Mouse (Mus musculus) B cell, adult 2 months (primary cell): ENCODE results near the gene Psmb6.
"Not testable (repeated sequence)": the region's sequence is repeated elsewhere in the genome, so short reads cannot be mapped to it uniquely, and the experiment has no call there.

Experiments
- DNase-seq, 2 experiments: peaks; one replicate each; pipeline ENCODE4 v3.0.0; 2022

Gene Psmb6

DNA sequence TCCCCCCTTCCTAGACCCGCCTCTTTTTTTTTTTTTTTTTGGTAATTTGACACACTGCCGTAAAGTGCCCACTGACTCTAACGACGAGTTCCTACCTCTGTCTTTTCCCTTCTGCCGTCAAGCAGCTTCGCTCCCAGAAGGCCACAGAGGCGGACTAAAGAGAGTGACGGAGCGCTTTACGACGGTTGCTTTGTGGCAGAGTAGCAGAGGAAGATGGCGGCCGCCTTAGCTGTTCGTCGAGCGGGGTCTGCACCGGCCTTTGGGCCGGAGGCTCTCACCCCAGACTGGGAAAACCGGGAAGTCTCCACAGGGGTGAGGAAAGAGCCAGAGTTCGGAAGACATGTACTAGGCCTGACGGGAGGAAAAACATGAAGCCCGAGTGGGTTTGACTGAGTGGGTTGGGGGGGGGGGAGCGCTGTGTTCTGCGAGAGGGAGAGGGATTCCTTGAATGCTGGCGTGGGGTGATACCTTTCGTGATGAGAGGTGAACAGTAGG, at the start of gene Psmb6:
Gene Psmb6, plus strand, starts transcription at position 184 of the 495 bp plus-strand sequence.
- DNase-seq: peak; percentile 84 to 85

DNA sequence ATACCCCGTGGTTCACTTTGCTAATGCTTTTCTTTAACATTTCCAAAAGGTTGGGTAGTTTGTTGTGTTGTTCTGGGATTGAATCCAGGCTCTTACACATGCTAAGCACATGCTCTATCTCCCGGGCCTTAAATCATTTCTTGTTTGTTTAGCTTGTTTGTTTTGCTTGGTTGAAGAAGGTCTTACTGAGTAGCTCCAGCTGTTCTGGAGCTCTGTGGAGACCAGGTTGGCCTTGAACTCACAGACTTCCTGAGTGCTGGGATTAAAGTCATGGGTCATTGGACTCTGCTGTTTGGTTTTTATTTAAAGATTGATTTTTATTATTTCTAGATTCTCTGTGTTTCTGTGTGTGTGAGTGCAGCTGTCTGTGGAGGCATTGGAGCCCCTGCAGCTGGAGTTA, 39.7 kb upstream of the Psmb6 start:
- no peak for DNase-seq

DNA sequence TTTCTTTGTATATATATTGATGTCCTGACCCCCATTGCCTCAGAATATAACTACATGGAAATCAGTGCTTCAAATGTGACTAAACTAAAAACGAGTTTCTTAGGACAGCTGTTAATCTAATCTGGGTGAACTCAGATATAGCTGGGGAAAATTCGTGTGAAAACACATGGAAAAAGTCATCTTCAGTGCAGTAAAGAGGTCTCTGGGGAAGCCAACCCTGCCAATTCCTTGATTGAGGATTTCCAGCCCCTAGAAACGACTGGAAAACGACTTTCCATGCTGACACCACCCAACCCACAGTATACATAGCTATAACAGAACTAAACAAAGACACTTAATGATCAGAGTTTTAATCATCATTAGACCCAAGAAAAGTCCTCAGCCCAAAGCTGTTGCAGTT, 37.4 kb upstream of the Psmb6 start:
- DNase-seq: no peak

DNA sequence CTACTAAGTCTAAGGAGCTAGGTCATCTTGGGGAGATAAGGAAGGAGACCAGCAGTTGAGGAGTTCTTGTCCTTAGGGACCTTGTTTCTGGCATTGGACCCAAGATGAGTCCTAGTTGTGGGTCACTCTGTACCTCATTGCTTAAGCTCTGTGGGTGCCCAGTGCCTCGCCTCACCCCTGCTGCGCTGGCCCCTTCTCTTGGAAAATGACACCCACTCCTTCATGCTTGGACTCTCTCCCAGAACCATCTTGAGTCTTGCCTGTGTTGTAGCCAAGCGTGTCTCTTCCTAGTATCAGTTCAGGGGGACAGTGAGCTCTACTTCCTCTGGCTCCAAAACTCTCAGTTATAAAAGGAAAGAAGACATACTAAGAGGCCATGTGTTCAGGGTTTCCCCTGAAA, 36.0 kb upstream of the Psmb6 start:
- no peak for DNase-seq

DNA sequence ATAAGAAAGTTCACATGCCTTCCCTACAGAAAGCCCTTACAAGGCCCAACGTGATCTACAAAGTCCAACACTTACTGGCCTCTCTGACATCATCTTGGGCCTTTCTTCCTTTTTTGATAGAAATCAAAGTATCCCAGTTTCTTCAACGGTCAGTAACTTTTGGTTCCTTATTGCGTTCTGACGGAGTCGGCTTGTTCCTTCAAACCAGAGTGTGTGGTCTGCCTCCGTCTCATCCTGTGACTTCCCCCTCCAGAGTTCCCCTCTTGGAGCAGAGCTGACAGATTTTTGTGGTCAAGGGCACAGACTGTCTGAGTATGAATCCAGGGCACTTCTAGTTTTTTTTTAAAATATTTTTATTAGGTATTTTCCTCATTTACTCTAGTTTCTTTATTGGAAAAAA, 35.5 kb upstream of the Psmb6 start:
- DNase-seq: no peak

DNA sequence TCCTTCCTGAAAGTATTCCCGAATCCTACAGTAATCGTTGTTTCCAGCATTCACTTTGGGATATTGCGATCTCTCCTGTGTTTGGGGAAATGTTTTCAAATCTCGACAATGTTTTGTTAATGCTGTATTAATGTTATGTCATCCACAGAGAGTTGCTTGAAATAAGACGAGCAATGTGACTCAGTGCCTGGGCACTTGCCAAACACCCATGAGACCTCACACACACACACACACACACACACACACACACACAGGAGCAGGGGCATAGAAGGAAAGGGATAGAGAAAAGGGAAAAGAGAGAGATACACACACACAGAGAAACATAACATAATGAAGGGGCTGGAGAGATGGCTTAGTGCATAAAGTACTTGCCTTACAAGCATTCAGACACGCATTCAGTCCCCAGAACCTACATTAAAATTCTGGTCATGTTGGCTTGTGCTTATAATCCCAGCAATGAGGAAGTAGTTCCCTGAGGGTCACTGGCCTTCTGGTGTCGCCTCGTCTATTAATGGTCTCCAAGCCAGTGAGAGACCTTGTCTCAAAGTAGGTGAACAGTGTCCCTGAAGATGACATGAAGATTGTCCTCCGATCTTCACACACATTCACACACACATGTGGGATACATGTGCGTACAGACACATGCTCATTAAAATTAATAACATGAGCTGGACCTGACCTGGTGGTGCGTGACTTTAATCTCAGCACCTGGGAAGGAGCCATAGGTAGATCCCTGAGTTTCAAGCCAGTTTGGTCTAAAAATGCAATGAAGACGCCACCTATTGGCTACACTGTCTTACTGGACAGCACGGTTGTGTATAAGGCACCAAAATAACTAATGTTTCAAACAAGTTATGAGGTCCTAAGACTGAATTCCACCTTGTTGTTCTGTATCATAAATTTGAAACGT, 25.3 kb upstream of the Psmb6 start:
- peak; percentile 11 to 18 for DNase-seq

DNA sequence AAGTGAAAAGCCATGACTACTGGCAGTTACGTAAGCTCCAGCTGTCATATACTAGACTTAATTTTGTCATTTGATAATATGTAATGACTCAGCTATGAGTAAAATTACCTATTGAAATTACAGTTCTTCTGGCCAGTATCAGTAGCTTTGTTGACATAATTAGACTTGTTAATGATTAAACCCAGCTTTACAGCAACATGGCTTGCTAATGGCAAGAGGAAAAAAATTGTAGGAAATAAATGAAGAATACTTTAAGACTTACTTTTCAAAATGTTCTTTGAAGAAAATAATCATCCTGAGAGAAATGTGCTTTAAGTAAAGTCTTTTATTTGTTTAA, 24.7 kb upstream of the Psmb6 start:
- no peak for DNase-seq

DNA sequence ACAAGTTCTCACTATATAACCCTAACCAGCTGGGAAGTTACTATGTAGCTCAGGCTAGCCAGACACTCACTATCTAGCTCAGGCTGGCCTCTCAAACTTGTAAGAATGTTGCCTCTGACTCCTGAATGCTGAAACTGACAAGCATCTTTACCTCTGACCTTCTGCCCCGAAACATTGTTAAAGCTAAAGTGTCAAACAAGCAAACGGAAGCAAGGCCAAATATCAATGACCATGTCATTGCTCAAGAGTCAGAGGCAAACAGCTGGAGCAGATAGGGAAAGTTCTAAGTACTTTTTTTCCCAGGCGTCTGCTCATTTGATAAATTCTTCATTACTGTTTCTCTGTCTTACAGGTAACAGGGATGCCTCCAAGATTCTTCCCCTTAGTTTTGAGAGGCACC, 23.1 kb upstream of the Psmb6 start:
- DNase-seq: no peak

DNA sequence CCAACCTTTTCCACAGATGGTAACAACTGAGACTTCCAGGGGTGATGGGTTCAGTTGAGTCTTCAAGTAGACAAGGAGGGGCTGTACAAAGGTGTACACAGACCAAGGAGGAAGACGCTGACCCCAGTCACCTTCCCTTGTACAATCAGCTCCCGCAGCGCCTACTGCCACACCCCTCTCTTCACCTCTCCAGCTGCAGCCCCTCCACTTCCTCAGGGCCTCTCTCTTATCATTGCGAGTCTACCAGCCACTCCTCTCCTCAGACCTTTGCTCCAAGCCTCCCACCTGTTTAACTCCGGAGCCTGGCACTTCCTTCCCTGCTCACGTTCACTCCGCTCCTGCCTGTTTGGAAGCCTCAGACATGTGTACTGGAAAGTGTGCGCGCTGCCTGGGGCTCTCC, 20.2 kb upstream of the Psmb6 start, which contains the start of gene Tm4sf5:
Gene Tm4sf5, plus strand, starts transcription at position 275 of the 400 bp plus-strand sequence.
- DNase-seq: no peak

DNA sequence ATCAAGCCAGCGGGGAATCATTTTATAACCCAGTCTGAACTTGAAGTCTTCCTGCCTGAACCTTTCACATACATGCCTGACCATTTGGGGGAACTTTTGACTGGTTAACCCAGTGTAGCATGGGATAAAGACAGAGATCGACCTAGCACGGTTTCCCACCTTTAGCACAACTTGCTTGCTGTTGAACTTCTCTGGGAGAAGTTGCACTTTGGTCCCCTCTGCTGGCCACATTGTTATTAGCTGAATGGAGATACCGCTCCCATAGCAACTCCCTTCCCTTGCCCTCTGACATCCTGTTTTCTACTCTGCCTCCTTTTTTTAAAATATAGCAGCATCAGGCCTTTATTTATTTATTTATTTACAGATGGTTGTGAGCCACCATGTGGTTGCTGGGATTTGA, 18.8 kb upstream of the Psmb6 start:
- DNase-seq: peak; percentile 73 to 74

DNA sequence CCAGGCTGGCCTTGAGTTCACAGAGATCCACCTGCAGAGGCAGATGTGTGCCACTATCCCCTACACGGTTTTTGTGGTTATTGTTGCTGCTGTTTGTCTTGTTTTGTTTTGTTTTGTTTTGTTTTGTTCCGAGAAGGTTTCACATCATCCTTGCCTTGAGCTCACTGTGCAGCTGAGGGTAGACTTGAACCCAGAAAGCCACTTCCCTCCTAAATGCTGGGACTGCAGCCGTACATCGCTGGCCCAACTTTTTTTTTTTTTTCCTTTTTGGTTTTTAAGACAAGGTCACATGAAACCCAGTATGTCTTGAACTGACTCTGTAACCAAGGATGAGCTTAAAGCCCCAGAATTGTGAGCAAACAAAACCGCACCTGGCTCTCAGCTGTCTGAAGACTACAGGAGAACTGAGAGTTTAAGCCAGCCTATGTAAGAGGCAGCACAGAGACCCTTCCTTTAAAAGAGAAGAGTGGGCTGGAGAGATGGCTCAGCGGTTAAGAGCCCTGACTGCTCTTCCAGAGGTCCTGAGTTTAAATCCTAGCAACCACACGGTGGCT, 18.1 kb upstream of the Psmb6 start:
- DNase-seq: no peak

DNA sequence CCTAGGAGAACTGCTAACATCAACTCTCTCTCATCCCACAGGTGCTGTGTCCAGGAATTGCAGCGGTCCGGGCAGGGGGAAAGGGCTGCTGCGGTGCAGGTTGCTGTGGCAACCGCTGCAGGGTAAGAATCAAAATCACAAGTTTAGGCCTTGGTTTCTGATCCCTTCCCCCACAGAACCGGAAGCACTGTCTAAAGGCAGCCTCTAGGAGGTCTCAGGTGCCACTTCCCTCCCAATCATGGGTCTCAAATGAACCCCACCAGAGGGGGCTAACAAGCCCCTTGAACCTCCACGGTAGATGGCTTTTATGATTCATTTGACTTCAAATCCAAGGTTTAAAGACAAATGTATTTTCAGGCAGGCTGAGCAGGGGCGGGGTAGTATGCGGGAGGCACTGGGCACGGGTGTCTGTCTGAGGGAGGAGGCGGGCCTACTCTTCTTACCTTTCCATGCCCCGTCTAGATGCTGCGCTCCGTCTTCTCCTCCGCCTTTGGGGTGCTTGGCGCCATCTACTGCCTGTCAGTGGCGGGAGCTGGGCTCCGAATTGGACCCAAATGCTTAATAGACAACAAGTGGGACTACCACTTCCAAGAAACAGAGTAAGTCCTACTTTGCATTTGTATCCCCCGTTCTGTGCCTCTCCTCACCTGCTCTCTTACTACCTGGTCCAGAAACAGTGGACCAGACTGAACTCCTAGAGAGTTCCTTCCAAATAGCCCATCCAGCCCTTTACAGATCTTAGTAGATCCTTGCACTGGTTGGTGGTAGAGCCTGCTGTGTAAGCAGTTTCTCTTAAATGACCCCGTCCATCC, 15.2 kb upstream of the Psmb6 start:
- peak; percentile 58 to 63 for DNase-seq

DNA sequence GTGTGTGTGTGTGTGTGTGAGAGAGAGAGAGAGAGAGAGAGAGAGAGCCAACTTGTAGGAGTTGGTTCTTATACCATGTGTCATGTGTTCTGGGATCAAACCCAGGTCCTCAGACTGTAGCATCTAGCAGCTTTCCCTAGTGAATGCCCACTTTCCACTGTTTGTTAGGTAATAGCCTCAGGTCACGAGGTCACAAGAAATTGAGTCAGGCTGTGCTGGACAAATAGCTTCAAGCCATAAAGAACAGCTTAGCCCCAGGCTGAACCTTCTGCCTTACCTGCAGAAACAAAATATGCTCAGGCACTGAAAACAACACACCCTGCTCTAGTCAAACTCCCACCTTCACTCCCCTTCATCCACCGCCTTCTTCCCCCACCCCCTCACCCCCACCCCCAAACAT, 13.9 kb upstream of the Psmb6 start:
- DNase-seq: no peak

DNA sequence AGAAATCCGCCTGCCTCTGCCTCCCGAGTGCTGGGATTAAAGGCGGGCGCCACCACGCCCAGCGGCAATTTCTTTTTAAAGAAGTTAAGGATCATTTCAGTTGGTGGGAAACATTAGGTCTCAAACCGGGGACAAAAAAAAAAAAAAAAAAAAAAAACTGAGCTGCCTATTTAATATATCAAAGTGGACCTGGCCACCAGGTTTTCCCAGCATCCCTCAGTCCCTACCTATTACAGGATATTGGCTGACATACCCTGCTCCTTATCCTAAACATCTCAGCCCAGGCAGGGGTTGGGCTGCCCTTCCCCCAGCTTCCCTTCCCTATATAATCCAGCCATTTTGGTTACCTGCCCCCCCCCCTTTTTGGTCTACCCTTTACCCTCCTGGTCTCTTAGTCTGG, 13.3 kb upstream of the Psmb6 start:
- no peak for DNase-seq

DNA sequence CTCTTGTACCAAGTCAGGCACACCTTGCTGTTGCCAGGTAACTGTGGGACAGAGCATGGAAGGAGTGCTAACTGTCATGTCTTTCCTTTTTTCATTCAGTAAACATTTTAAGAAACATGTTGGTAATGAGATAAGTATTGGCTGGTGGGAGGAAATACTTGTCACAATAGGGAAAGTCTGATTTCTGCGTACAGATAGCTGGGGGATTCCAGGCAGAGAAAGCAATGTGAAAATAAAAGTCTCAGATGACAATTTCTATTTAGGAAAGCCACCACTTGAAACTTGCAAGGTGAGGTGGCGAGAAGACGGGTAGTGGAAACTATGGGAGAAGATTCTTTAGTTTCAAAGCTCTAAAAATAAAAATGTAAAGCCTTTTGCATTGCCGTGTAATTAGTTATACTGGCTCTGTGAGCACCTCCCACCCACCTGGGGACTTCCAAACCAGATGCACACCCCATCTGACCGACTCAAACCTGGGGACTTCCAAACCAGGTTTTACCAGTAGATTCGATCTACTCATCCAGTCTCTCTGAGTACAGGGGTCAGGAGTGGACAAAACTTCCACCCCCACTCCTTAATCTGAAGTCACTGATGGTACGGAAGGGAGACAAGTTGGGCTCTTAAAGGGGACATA, 12.3 kb upstream of the Psmb6 start:
- no peak for DNase-seq

DNA sequence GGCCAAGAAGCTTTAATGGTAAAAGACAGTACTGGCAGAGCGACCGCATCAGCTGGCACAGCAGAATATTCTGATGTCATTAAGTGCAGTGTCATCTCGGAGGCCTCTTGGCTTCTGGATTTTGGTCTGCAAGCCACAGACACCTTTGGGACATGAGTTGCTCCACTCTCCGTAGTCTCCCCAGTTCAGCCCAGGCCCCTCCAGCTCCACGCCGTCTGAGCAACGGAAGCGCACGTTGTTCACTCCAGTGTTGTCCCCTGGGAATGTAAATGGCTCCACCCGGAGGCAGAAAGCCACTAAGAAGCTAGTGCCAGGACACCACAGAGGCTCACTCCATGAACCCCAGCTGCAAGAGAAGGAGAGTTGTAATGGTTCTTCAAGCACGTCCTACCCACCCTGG, 11.6 kb upstream of the Psmb6 start:
- no peak for DNase-seq

DNA sequence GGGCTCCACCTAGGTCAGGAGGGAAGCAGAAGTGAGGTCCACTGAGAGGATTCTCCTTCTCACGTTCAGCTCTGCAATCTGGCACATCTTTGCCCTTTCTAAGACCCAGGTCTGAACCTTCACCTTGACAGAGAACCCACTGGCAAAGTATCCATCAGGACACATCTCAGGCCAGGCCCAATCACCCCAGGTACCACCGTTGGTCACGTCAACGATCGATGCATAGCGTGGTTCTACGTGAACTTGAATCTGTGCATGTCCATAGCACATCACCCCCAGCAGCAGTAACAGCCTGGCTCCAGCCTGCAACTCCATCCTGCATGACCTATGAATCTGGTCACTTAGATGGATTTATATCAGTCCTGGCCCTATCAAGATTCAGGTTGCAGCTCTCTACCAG, 10.9 kb upstream of the Psmb6 start, which contains the start of gene Vmo1:
Gene Vmo1, minus strand, starts transcription at position 329 of the 400 bp plus-strand sequence.
- no peak for DNase-seq

DNA sequence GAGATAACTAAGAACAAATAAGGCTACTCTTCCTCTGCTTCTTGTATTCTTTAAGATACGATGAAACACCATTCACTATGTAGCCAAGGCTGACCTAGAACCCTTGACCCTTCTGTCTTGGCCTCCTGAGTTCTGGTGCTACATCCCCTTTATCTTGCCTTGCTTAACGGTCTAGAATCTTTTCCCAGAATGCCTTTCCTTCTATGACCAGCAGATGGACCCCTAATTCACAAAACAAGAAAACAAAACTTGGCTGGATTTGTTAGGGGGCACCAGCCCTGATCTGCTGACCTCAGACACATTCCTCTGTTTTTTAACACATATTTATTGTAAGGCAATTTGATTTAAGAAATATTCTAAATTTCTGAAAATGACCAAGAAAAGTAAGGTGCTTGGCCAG, 8.8 kb upstream of the Psmb6 start:
- DNase-seq: peak; percentile 55 to 61

DNA sequence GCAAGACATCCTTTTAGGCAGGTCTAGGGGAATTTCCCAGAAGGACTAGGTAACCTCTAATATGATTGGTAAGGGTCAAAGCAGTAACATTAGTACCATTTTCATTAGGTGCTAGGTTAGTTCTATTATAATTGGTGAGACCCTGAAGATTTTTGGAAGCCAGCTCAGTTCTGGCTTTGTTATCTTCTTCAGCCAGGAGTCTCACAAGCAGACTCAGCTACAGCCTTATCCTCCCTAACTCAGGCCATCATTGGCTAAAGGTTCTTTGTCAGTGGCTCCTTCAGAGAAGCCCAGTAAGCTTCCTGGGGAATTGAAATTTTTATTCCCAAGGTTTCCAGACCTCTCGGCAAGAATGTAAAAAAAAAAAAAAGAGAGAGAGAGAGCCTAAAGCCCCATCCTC, 6.7 kb upstream of the Psmb6 start:
- DNase-seq: no peak

DNA sequence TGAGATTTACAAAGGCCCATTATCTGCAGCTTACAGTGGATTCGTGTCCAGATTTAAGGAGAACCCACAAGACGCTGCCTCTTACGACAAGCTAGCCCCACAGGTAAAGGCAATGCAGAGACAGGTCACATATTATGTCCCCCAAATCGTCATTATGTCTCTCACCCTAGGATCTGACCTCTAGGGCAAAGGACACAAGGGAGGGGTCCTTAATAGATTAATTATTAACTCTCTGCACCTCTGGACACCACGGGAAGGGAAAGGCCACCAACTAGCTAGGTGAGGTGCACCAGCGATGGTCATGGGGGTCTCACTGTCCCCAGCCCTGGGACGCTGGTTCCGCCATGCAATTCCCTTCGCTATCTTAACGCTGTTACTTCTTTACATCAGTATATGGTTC, 6.2 kb upstream of the Psmb6 start, which contains the start of gene Gltpd2:
Gene Gltpd2, plus strand, starts transcription at position 274 of the 400 bp plus-strand sequence.
- no peak for DNase-seq

DNA sequence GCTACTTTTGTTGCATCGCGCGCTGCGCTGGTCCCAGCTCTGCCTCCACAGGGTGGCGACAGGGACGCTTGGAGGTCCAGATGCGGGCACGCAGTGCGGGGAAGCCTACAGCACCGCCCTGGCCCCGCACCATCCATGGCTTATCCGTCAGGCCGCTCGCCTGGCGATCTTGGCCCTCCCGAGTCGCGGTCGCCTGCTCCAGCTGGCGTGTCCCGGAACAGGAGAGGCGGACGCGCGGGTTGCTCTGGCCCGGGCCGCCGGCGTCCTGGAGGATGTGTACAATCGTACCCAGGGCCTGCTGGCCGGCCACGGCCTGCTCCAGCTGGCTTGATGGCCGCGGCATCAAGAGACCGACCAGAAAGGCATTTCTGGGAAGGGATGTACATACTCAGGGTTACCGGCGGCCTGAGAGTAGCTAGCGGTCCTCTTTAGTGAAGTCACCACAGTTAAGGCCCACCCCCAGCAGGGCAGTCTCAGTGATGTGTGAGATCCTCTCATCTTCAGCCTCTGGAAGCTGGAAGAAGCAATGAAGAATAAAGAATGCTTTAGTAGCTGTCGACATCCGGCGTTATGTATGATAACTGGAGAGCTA, 4.9 kb upstream of the Psmb6 start:
- no peak for DNase-seq

DNA sequence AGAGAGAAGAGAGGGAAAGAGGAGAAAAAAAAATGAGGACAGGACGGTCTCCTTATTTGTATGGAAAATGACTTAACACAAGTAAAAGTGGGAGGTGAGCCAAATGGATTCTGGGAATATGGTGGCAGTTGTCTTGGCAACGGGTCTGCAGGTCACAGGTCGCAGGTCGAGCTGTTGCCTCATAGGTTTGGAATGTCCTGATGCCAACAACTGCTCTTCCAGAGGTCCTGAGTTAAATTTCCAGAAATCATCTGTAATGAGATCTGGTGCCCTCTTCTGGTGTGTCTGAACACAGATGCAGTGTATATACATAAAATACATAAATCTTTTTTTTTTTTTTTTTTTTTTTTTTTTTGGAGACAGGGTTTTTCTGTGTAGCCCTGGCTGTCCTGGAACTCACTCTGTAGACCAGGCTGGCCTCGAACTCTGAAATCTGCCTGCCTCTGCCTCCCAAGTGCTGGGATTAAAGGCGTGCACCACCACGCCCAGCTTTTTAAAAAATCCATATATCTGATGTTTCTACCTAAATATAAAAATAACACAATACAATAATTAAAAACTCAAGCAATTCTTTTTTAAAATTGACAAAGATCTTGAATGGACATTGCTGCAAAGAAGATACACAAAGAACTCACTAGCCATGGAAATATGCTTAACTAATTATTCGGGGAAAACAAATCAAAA, 1.7 kb upstream of the Psmb6 start:
- not testable (repeated sequence) for DNase-seq
